Mouse (Mus musculus) intestine, embryonic 16.5 days (tissue): ENCODE measurements around the gene C1qtnf9. TPM values are rescaled to one million over a fixed set of nuclear protein-coding genes. Genes with fewer than 3 reads are reported as not detected.

Experiments
- ATAC-seq: fragments of 200-750 bp; cut with Nextera tagmentation; 2 replicates; pipeline ENCODE4 v1.8.0; 2017; ENCODE audit warnings: moderate TSS enrichment, moderate library complexity
- H3K27ac ChIP-seq: fragments of 300-500 bp; sonication (generic); 2 replicates; pipeline ENCODE4 v1.5.1; 2014; ENCODE audit warnings: mild to moderate bottlenecking, low read length
- H3K27me3 ChIP-seq: fragments of 300-500 bp; sonication (generic); replicated peaks from 2 replicates; pipeline ENCODE4 v1.6.1; 2014; ENCODE audit warnings: low read length, control low read depth, mixed read lengths; ENCODE audit not compliant: control insufficient read depth, insufficient read depth
- H3K36me3 ChIP-seq: fragments of 300-500 bp; sonication (generic); 2 replicates; pipeline ENCODE4 v1.6.1; 2014; ENCODE audit warnings: low read length, control low read depth; ENCODE audit not compliant: control insufficient read depth, insufficient read depth
- H3K4me1 ChIP-seq: fragments of 300-500 bp; sonication (generic); 2 replicates; pipeline ENCODE4 v1.6.1; 2014; ENCODE audit warnings: low read length, control low read depth, mixed read lengths; ENCODE audit not compliant: control insufficient read depth, insufficient read depth
- H3K4me2 ChIP-seq: fragments of 300-500 bp; sonication (generic); 2 replicates; pipeline ENCODE4 v1.6.1; 2014; ENCODE audit warnings: low read depth, low read length, control low read depth
- H3K4me3 ChIP-seq: fragments of 300-500 bp; sonication (generic); 2 replicates; pipeline ENCODE4 v1.5.1; 2014; ENCODE audit warnings: mild to moderate bottlenecking, low read length
- H3K9ac ChIP-seq: fragments of 300-500 bp; sonication (generic); 2 replicates; pipeline ENCODE4 v1.6.1; 2014; ENCODE audit warnings: low read depth, low read length
- H3K9me3 ChIP-seq: fragments of 300-500 bp; sonication (generic); 2 replicates; pipeline ENCODE4 v1.6.1; 2016; ENCODE audit warnings: low read length, control low read depth; ENCODE audit not compliant: control insufficient read depth
- WGBS: fragments of 180-500 bp; shearing (Covaris S2); extraction: QIAGEN DNeasy Blood & Tissue Kit; methylation state at CpG from one replicate; pipeline ENCODE4 v1.1.7; 2014; 5-methylcytosine and 5-hydroxymethylcytosine counted together
- polyA plus RNA-seq: library from polyadenylated mRNA; unstranded; fragments of >200 nt; fragmentation: Nextera tagmentation; extraction: Ambion mirVana; gene quantifications from 2 replicates; pipeline ENCODE4 v1.2.1, GENCODE M21; 2015

C1qtnf9 gene
- polyA plus RNA-seq, 1 experiment from 2014 or later, result 1.7 TPM

DNA sequence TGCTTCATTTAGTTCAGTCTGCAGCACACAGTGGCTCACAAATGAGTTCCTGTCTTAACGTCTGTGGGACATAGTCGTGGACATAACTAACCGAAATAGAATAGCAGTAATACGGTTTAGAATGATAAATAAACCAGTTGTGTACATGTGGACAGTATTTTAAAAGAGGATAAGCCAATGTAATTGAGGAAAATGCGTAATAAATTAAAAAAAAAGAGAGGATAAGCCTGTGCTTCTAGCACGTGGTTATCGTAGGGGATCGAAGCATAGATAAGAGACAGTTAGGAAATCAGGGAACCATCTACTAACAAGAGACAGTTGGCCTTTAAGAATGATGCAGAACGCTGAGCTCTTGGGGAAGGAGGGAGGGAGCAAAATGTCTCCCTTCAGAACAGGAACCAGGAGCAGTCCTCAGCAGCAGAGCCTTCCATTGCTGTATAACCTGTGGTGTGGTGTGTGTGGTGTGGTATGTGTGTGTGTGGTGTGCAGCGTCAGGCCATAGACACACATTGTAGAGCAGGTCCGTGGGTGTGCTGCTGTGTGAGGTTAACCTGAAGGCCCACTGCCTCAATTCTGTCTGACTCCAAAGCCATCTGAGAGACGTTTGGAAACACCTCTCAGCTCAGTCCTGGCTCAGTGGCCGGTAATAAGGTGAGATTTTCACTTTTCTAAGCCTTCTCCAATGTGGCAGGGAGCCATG, 31.9 kb upstream of the C1qtnf9 start:
- H3K4me3 ChIP-seq, result no peak overlapping the region
- no peaks in the 10 kb centered on the region for H3K36me3 ChIP-seq
- WGBS, result 53% methylated on average over 13 of the region's 13 CpGs
- peak overlapping the region; percentile 39 for H3K9ac ChIP-seq
- no peaks in the 10 kb centered on the region for H3K9me3 ChIP-seq
- no peaks in the 10 kb centered on the region for H3K27me3 ChIP-seq
- no peak for ATAC-seq
- peak overlapping the region; percentile 31; the same call in 1 of the 2 replicates for H3K4me2 ChIP-seq
- peak overlapping the region; percentile 58 for H3K27ac ChIP-seq
- H3K4me1 ChIP-seq, result peaks cover 52% of the 10 kb centered on the region

- H3K27me3 ChIP-seq, result no peaks in the 10 kb centered on the region
- H3K9ac ChIP-seq, result peak overlapping the region; percentile 39
- H3K4me1 ChIP-seq, result peaks cover 56% of the 10 kb centered on the region
- 17% methylated on average over 4 of the region's 4 CpGs for WGBS
- no peaks in the 10 kb centered on the region for H3K36me3 ChIP-seq
- H3K27ac ChIP-seq, result peak overlapping the region; percentile 58
- peak overlapping the region; percentile 31; the same call in 1 of the 2 replicates for H3K4me2 ChIP-seq
- H3K9me3 ChIP-seq, result no peaks in the 10 kb centered on the region
- peak; percentile 41 for ATAC-seq
- H3K4me3 ChIP-seq, result no peak overlapping the region
Measured at GRCm38 (mm10) chr14:60736591-60737192, 31.2 kb upstream of the C1qtnf9 start.

GRCm38 (mm10) chr14:60737202-60737611, 30.7 kb upstream of the C1qtnf9 start:
- Histone ChIP-seq H3K4me1 (peaks cover 53% of the 10 kb centered on the region), H3K27me3 (no peaks in the 10 kb centered on the region), H3K36me3 (no peaks in the 10 kb centered on the region), H3K4me3 (no peak overlapping the region), H3K9ac (no peak overlapping the region), H3K9me3 (no peaks in the 10 kb centered on the region), H3K27ac (peak overlapping the region; percentile 58), H3K4me2 (0 out of 2 replicates have a peak overlapping the region, but pooled peaks have one; percentile 24)
- 40% methylated on average over 7 of the region's 7 CpGs for WGBS
- no peak for ATAC-seq

- peak overlapping the region; percentile 80 for H3K27ac ChIP-seq
- H3K9me3 ChIP-seq, result no peaks in the 10 kb centered on the region
- H3K4me2 ChIP-seq, result 0 out of 2 replicates have a peak overlapping the region, but pooled peaks have one; percentile 16
- no peak overlapping the region for H3K4me3 ChIP-seq
- H3K4me1 ChIP-seq, result peaks cover 44% of the 10 kb centered on the region
- H3K36me3 ChIP-seq, result no peaks in the 10 kb centered on the region
- no peaks in the 10 kb centered on the region for H3K27me3 ChIP-seq
- ATAC-seq, result no peak
- 60% methylated on average over 10 of the region's 10 CpGs for WGBS
- H3K9ac ChIP-seq, result no peak overlapping the region; the same call in 1 of the 2 replicates
Measured at GRCm38 (mm10) chr14:60738434-60738938, 29.4 kb upstream of the C1qtnf9 start.

- 32% methylated on average over 8 of the region's 9 CpGs for WGBS
Measured at GRCm38 (mm10) chr14:60739155-60739554, 28.8 kb upstream of the C1qtnf9 start.

GRCm38 (mm10) chr14:60739616-60740015, 28.3 kb upstream of the C1qtnf9 start:
- Histone ChIP-seq H3K36me3 (no peaks in the 10 kb centered on the region), H3K4me2 (no peak overlapping the region), H3K9me3 (no peaks in the 10 kb centered on the region), H3K27me3 (no peaks in the 10 kb centered on the region), H3K9ac (no peak overlapping the region), H3K4me3 (no peak overlapping the region), H3K4me1 (peaks cover 44% of the 10 kb centered on the region), H3K27ac (peak overlapping the region; percentile 17; the same call in 1 of the 2 replicates)
- ATAC-seq, result no peak
- 66% methylated on average over 12 of the region's 12 CpGs for WGBS

More at GRCm38 (mm10) chr14:60739155-60739554, 28.8 kb upstream of the C1qtnf9 start:
- Histone ChIP-seq H3K9me3 (no peaks in the 10 kb centered on the region), H3K4me3 (no peak overlapping the region), H3K27me3 (no peaks in the 10 kb centered on the region), H3K9ac (no peak overlapping the region), H3K27ac (no peak overlapping the region; the same call in 1 of the 2 replicates), H3K36me3 (no peaks in the 10 kb centered on the region), H3K4me2 (no peak overlapping the region), H3K4me1 (peaks cover 44% of the 10 kb centered on the region)
- no peak for ATAC-seq

DNA sequence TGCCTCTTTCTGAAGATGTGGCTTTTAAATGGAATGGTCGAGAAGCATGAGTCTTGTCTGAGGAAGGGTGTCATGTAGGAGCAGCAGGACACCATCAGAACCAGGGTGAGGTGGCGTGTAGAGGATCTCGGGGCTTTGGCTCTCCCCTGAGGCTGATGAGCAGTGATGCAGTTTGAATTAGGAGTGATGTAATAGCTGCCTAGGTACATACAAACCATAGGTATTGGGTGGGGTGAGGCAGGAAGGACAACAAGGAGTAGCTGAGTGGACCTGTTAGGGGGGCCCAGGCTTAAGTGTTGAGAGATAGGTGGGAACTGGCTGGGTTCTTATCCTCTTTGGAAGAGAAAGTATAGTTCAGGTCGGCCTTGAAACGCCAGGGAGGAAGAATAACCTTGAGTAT, 27.4 kb upstream of the C1qtnf9 start:
- ATAC-seq, result no peak
- H3K4me2 ChIP-seq, result no peak overlapping the region
- H3K36me3 ChIP-seq, result no peaks in the 10 kb centered on the region
- H3K9me3 ChIP-seq, result no peaks in the 10 kb centered on the region
- 69% methylated on average over 5 of the region's 5 CpGs for WGBS
- no peak overlapping the region for H3K9ac ChIP-seq
- H3K4me1 ChIP-seq, result peaks cover 46% of the 10 kb centered on the region
- H3K27ac ChIP-seq, result peak overlapping the region; percentile 31; the same call in 1 of the 2 replicates
- no peaks in the 10 kb centered on the region for H3K27me3 ChIP-seq
- no peak overlapping the region for H3K4me3 ChIP-seq

DNA sequence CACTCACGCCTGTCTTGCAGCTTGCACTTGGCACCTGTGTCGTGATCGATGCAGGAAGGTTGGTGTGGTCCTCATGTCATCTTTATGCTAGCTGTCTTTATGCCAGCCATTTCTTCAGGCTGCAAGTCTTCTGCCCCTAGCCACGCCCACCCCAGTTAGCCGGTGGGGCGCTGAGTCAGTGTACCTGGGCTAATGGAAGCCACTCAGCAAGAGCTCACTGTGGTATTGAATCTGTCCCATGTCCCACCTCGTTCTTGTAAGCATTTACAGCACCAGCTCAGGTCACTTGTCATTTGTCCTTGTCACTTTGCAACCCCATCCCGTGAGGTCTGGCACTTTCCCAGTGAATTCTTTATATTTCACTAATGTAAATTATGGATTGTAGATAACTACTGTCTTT, 26.9 kb upstream of the C1qtnf9 start:
- Histone ChIP-seq H3K36me3 (peaks cover 3% of the 10 kb centered on the region; the same call in 1 of the 2 replicates), H3K27me3 (no peaks in the 10 kb centered on the region), H3K9me3 (no peaks in the 10 kb centered on the region), H3K4me1 (peaks cover 46% of the 10 kb centered on the region), H3K4me3 (no peak overlapping the region), H3K4me2 (no peak overlapping the region), H3K27ac (peak overlapping the region; percentile 40; the same call in 1 of the 2 replicates), H3K9ac (no peak overlapping the region)
- ATAC-seq, result no peak
- 56% methylated on average over 8 of the region's 8 CpGs for WGBS

DNA sequence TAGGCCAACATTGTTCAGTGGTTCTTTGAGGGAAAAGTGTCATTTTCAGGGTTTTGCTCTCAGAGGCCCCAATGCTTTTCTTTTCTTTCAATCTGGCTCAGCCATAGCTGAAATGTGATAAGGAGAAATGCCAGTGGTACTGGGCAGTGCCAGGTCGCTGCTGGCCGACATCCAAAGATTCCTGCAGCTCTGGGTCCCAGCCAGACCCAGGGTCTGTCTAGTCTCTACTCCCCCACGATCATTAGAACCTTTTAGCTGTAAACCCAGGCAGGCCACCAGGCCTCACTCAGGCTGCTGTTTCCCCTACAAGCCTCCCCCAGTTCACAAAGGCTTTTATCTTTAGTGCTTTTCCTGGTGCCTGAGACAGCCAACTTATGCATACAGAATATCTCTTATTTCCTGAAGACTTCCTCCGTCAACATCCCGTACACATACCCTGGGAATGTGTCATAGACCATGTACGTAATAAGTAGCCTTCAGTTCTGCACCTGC, 26.4 kb upstream of the C1qtnf9 start:
- 51% methylated on average over 6 of the region's 6 CpGs for WGBS
- no peak overlapping the region for H3K4me3 ChIP-seq
- no peaks in the 10 kb centered on the region for H3K27me3 ChIP-seq
- no peaks in the 10 kb centered on the region for H3K9me3 ChIP-seq
- peak overlapping the region; percentile 43 for H3K27ac ChIP-seq
- peaks cover 41% of the 10 kb centered on the region for H3K4me1 ChIP-seq
- no peak overlapping the region for H3K4me2 ChIP-seq
- peaks cover 3% of the 10 kb centered on the region; the same call in 1 of the 2 replicates for H3K36me3 ChIP-seq
- no peak overlapping the region for H3K9ac ChIP-seq
- 0 out of 2 replicates have a peak, but pooled peaks have one; percentile 16 for ATAC-seq
